Mouse (Mus musculus): ENCODE measurements around the gene Cxcr5.

DNA sequence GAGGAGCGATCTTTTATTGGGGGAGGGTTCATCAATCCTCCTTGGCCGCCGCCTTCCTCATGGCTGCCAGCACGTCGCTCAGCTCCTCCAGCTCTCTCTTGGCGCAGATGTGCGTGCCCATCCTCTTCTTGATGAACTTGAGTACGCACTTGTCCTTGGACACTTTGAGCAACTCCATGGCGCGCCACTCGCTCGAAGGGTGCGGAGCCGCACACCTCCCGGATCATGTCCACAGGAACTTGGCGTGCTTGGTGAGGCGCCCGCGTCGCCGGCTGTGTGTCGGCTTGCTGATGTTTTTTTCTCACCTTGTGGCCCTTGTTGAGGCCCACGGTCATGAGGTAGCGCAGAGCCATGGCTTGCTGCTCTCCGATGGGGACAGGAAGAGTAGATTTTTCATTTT, 48.7 kb upstream of the Cxcr5 start:
- no peak for TF ChIP-seq MYOD1 (IDR thresholded peaks at IDR 0.05; ENCODE audit: control insufficient read depth, insufficient read length, low read depth)
- no peak for TF ChIP-seq CTCF (IDR thresholded peaks at IDR 0.05; ENCODE audit: control insufficient read depth, insufficient read depth, insufficient read length)
- TF ChIP-seq USF1 (IDR thresholded peaks at IDR 0.05; ENCODE audit: low read depth) = no peak
- TF ChIP-seq CEBPB (IDR thresholded peaks at IDR 0.05; ENCODE audit: low read depth) = no peak
- TF ChIP-seq MAX (IDR thresholded peaks at IDR 0.05) = no peak
- TF ChIP-seq MYOG (IDR thresholded peaks at IDR 0.05; ENCODE audit: control insufficient read depth, extremely low read depth, insufficient read length) = no peak

Data from C2C12 (cell line).